Mouse (Mus musculus): ENCODE measurements at regions not wholly inside any gene's neighbourhood (a gene's known extent, or its start where the extent isn't known, plus 50 kb on each side); places are given as distances from the start of the nearest gene placed in this dataset.

GRCm38 (mm10) chr15:50993121-50993520 lies 2891.6 kb upstream of the Gm7489 start:
- Histone ChIP-seq H3K27me3 (ENCODE audit: control insufficient read depth in 1 of 2, insufficient read depth in 2 of 2, low read length in 2 of 2) (no peaks in the 10 kb centered on the region), H3K9ac (ENCODE audit: control insufficient read depth, low read depth, low read length, poor library complexity, severe bottlenecking) (no peak overlapping the region), H3K36me3 (ENCODE audit: control insufficient read depth in 1 of 2, insufficient read depth in 2 of 2, low read length in 2 of 2) (peaks cover 0 to 3% of the 10 kb centered on the region in 2 experiments; a peak in 2 of 4 replicates), H3K4me1 (ENCODE audit: control insufficient read depth in 1 of 2, insufficient read depth in 2 of 2, low read length in 2 of 2) (peaks cover 0 to 6% of the 10 kb centered on the region in 2 experiments; a peak in 3 of 4 replicates), H3K9me3 (replicated peaks; ENCODE audit: insufficient read depth, low read length) (no peaks in the 10 kb centered on the region), H3K27ac (ENCODE audit: control insufficient read depth, low read depth, low read length) (no peak overlapping the region), H3K79me2 (ENCODE audit: control insufficient read depth, insufficient read depth, low read length, poor library complexity) (no peaks in the 10 kb centered on the region), H3K4me3 (ENCODE audit: control insufficient read depth in 1 of 2, insufficient read depth in 1 of 2, low read depth in 2 of 2, low read length in 2 of 2) (no peak overlapping the region)
- TF ChIP-seq TCF12 (IDR thresholded peaks at IDR 0.05; ENCODE audit: low read depth, low read length), result no peak
- no peak for TF ChIP-seq KAT2A (conservative IDR thresholded peaks at IDR 0.05; ENCODE audit: low read depth, low read length)
- no peak for TF ChIP-seq ZMIZ1 (IDR thresholded peaks at IDR 0.05; ENCODE audit: low read depth, low read length)
- TF ChIP-seq ETS1 (IDR thresholded peaks at IDR 0.05; ENCODE audit: low read depth, low read length), result no peak
- no peak for TF ChIP-seq MYB (IDR thresholded peaks at IDR 0.05; ENCODE audit: low read depth, low read length)
- no peak for TF ChIP-seq MAX (IDR thresholded peaks at IDR 0.05; ENCODE audit: low read length)
- TF ChIP-seq MAFK (IDR thresholded peaks at IDR 0.05; ENCODE audit: borderline replicate concordance, low read depth, low read length), result no peak
- TF ChIP-seq CHD1 (IDR thresholded peaks at IDR 0.05; ENCODE audit: low read depth, low read length), result no peak
- TF ChIP-seq BHLHE40 (IDR thresholded peaks at IDR 0.05; ENCODE audit: borderline replicate concordance, low read depth, low read length), result no peak
- no peak for TF ChIP-seq MXI1 (IDR thresholded peaks at IDR 0.05; ENCODE audit: low read depth, low read length)
- TF ChIP-seq GABPA (IDR thresholded peaks at IDR 0.05; ENCODE audit: low read depth, low read length), result no peak
- no peak for TF ChIP-seq NRF1 (IDR thresholded peaks at IDR 0.05; ENCODE audit: insufficient read depth, low read depth, low read length, poor library complexity, severe bottlenecking)
- TF ChIP-seq HCFC1 (IDR thresholded peaks at IDR 0.05; ENCODE audit: low read depth, low read length), result no peak
- no peak for TF ChIP-seq ZC3H11A (IDR thresholded peaks at IDR 0.05; ENCODE audit: low read depth, low read length)
- no peak for TF ChIP-seq USF1 (IDR thresholded peaks at IDR 0.05; ENCODE audit: low read depth, low read length)
- no peak for TF ChIP-seq SIN3A (IDR thresholded peaks at IDR 0.05; ENCODE audit: low read length)
- TF ChIP-seq TBP (IDR thresholded peaks at IDR 0.05; ENCODE audit: low read depth, low read length), result no peak
- no peak for TF ChIP-seq POLR2AphosphoS5 (IDR thresholded peaks at IDR 0.05; ENCODE audit: borderline replicate concordance, low read depth, low read length)
- no peak for TF ChIP-seq CHD2 (IDR thresholded peaks at IDR 0.05; ENCODE audit: low read length)
- no peak for TF ChIP-seq NELFE (IDR thresholded peaks at IDR 0.05; ENCODE audit: low read depth, low read length)
- DNase-seq (ENCODE audit: low read depth, low spot score), result no peak

GRCm38 (mm10) chr15:50995688-50996087 lies 2889.0 kb upstream of the Gm7489 start:
- no peak for DNase-seq (ENCODE audit: low read depth, low spot score)
- Histone ChIP-seq H3K79me2 (ENCODE audit: control insufficient read depth, insufficient read depth, low read length, poor library complexity) (no peaks in the 10 kb centered on the region), H3K9me3 (replicated peaks; ENCODE audit: insufficient read depth, low read length) (no peaks in the 10 kb centered on the region), H3K9ac (ENCODE audit: control insufficient read depth, low read depth, low read length, poor library complexity, severe bottlenecking) (no peak overlapping the region), H3K27ac (ENCODE audit: control insufficient read depth, low read depth, low read length) (no peak overlapping the region), H3K4me1 (ENCODE audit: control insufficient read depth in 1 of 2, insufficient read depth in 2 of 2, low read length in 2 of 2) (peaks cover 0 to 6% of the 10 kb centered on the region in 2 experiments; a peak in 3 of 4 replicates), H3K36me3 (ENCODE audit: control insufficient read depth in 1 of 2, insufficient read depth in 2 of 2, low read length in 2 of 2) (peaks cover 0 to 3% of the 10 kb centered on the region in 2 experiments; a peak in 2 of 4 replicates), H3K4me3 (ENCODE audit: control insufficient read depth in 1 of 2, insufficient read depth in 1 of 2, low read depth in 2 of 2, low read length in 2 of 2) (no peak overlapping the region), H3K27me3 (ENCODE audit: control insufficient read depth in 1 of 2, insufficient read depth in 2 of 2, low read length in 2 of 2) (no peaks in the 10 kb centered on the region)
- TF ChIP-seq ETS1 (IDR thresholded peaks at IDR 0.05; ENCODE audit: low read depth, low read length), result no peak
